Mouse (Mus musculus): ENCODE measurements around the gene P4htm. TPM values are rescaled to one million over a fixed set of nuclear protein-coding genes. Genes with fewer than 3 reads are reported as not detected.

P4htm gene
- polyA plus RNA-seq, 1 experiment, result 4.4 TPM

DNA sequence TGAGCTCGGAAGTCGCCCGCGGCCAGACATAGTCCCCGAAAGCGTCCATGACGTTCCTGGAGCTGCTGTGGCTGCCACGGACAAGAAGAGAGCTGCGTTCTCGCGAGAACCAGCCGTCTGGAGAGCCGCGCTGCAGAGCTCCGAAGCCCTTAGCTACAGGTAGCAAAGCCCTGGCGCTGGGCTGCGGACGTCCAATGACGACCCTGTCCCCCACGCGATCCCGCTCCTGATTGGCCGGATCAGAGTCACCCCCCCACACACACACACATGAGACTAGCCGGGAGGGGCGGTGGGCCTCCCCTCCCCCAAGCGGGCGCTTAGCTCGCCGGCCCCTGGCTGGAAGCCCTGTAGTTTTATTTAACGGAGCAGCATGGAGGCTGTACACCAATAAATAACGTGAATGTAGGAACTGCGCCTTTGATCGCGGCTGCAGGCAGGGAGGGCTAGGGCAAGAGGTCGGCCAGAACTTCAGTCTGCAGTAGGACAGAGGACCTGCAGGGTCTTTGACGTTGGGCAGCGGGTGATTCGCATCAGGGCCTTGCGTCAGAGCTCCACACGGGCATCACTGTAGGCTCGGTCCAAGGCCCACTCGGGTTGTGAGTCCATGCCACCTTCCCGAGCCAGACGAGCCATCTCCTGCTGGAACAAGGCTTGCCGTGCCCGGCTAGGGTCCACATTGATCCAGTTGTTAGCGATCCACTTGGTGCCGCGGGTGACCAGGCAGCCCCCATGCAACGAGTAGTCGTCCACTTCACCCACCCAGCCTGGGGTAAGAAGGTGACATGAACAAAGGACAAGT, 18.7 kb downstream of the P4htm start, which contains the start of gene Wdr6:
Gene Wdr6, minus strand, starts transcription at position 195 of the 799 bp plus-strand sequence.
- DNase-seq (ENCODE audit: low read depth, low spot score), result no peak
- 3% methylated on average over 51 of the region's 51 CpGs for WGBS

- no peak for DNase-seq (ENCODE audit: low read depth, low spot score)
- under 1% methylated on average over 24 of the region's 24 CpGs for WGBS
These were observed 19.4 kb downstream of the P4htm start for GRCm38 (mm10) chr9:108577934-108578544.

GRCm38 (mm10) chr9:108577025-108577424, 20.4 kb downstream of the P4htm start:
- WGBS, result 49% methylated on average over 6 of the region's 6 CpGs
- DNase-seq (ENCODE audit: low read depth, low spot score), result no peak

DNA sequence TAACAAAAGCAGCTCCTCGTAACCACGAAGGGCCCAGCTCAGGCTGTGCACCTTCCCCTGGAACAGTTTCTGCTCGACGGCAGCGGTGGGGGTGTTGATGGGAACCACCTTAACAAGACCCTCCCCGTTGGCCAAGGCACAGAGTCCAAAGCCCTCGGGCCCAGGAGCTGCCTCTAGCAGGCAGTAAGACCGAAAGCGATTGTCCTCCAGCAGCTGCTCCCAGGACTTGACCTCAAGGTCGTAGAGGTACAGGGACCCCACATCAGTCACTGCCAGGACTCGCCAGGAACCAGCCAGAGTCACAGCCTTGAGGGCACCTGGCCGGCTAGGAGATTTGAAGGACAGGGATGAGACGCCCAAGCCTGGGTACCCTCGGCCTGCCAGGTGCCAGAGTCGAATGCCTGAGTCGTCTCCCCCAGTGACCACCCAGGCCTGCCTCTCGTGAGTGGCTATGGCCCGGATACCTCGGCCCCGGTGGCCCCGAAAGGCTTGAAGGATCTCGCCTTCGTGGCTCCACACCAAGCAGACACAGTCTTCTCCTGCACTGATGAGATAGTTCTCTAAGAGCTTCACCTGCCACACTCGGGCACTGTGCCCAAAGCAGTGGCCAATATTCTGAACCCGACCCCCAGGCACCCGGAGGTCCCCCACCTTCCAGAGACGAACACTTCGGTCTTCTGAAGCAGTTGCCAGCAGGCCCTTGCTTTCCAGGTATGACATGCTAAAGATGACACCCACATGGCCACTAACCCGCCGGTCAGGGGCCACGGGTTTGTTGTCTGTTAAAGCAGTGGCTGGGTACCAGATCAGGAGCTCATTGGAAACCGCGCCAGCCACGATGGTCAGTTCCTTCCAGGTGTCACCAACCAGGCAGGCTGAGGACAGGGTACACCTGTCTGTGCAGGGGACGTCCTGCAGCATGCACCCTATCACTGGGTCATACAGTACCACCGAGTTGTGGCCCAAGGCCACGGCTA, 21.9 kb downstream of the P4htm start:
- no peak for DNase-seq (ENCODE audit: low read depth, low spot score)
- 89% methylated on average over 37 of the region's 37 CpGs for WGBS

- 86% methylated on average over 12 of the region's 12 CpGs for WGBS
- no peak for DNase-seq (ENCODE audit: low read depth, low spot score)
These were observed 22.5 kb downstream of the P4htm start for GRCm38 (mm10) chr9:108574921-108575320.

- no peak for DNase-seq (ENCODE audit: low read depth, low spot score)
- 71% methylated on average over 26 of the region's 26 CpGs for WGBS
These were observed 23.4 kb downstream of the P4htm start for GRCm38 (mm10) chr9:108573774-108574690.

DNA sequence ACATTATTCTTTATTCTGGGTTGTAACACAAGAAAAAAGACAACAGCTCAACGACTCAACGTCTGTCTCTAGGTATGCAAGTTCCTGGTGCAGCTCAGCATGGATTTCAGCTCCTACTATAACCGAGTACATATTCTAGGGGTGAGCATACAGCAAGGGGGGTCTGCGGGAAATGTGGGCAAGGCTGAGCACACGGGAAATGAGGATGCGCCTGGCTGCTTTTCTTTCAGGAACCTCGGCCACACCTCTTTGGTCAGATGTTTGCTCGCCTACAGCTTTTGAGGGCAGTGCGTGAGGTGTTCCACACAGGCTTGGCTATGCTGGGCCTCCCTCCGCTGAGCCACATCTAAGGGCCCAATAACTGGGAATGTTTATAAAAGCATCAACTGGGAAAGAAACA, 25.1 kb downstream of the P4htm start:
- no peak for DNase-seq (ENCODE audit: low read depth, low spot score)
- 71% methylated on average over 10 of the region's 10 CpGs for WGBS

DNA sequence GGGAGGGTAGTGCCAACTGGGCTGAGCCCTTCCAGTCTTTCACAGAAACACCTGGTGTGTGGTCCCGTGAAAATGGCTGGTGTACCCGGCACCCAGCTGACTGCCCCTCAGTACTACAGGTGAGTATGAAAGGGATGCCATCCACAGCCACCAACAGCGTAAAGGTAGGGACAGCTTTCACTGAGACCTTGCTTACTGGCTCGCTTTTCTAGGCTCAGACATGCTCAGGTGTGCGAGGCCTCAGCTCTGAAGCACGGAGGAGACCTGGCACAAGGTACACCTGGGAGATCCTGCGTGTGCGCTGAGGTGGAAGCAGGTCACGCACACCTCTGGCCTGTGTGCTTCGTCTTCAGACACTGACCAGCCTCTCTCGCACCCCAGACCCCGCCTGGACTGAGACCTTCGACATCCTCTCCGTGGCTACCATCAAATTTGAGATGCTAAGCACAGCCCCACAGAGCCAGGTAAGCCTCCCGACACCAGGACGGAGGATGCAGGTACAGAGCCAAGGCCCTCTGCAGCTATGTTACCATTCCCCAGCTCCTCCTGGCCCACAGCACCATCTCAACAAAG, 26.0 kb downstream of the P4htm start:
- DNase-seq (ENCODE audit: low read depth, low spot score), result no peak
- 94% methylated on average over 16 of the region's 16 CpGs for WGBS

DNA sequence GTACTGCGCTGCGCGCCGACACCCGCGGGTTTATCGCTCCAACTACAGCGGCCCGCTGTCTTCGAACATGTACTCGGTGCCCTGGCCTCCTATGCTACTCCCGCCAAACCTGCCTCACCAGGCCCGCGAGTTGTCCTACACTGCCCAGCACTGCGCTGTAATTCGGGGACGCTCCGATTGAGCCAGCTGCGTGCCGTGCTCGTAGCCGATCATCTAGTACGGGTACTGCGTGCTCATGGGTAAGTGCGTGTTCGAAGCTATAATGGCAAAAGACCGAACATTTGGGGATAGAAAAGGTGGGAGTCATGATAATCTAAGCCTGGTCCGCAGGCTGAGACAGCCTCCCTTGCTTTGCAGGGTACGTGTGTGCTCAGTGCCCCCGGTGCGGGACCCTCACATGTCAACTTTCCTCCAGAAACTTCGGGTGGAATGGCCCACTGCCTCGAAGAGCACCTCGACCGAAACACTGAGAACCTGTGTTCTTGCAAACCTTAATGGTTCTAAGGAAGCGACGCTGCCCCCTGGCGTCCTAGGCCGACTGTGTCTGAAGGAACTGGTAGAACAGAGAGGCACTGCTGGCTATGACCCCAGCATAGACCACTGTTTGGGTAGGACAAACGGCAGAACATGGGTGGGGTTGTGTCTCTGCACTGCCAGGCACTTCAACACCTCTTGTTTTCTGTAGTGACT, 27.1 kb downstream of the P4htm start:
- no peak for DNase-seq (ENCODE audit: low read depth, low spot score)
- 1% methylated on average over 40 of the region's 40 CpGs for whole genome bisulfite sequencing

DNA sequence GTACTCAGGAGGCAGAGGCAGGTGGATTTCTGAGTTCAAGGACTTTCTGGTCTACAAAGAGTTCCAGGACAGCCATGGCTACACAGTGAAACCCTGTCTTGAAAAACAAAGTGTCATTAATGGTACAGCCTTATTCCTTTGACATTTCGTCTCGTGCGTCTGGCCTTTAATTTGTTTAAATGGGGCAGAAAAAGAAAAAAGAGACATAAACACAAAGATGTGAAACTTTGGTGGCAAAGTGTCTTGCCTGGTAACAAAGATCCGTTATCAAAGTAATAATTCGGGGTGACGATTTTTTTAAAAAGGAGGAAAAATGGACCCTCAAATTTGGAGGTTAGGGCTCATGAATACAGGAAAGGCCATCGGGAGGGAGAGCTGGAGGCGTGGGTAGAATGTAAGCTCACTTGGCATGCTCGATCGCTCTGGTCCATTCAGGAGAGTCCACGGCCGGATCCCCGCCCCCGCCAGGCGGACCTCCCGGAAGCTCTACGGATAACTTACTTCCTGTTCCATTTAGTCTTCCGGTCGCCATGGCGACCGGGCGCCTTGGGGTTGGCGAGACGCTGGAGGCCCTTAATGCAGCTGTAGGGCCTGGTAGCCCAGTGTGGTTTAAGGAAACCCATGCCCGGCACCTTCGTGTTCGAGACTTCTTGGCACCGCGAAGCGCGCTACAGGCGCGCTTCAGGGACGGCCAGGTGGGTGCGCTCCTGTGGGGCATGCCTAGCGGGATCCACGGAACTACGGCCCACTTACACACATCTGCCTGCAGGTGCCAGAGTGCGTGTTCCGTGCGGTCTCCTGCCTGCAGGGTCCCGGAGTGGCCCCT, 27.9 kb downstream of the P4htm start, which contains the start of gene Dalrd3:
Gene Dalrd3, plus strand, starts transcription at position 506 of the 826 bp plus-strand sequence.
- WGBS, result 3% methylated on average over 42 of the region's 42 CpGs
- DNase-seq (ENCODE audit: low read depth, low spot score), result peak; percentile 90

DNA sequence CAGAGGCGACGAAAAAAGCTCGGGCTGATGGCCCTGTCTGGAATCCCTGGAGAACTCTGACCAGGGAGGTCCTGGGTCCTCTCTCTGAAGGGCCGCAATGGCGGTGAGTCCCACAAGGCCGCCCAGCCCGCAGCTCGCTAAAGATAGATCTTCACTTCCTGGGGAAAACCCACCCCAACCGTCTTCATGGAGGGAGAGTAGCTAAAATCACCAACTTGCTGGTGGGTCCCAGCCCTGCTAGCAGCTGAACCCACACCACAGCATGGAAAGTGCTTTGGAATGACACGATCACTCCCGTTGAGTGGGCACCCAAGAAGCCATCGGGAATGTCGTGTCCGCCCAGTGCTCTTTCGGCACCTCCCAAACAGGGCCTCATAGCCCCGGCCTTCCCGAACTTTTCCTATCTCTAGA, 29.0 kb downstream of the P4htm start:
- 36% methylated on average over 17 of the region's 17 CpGs for WGBS
- no peak for DNase-seq (ENCODE audit: low read depth, low spot score)

DNA sequence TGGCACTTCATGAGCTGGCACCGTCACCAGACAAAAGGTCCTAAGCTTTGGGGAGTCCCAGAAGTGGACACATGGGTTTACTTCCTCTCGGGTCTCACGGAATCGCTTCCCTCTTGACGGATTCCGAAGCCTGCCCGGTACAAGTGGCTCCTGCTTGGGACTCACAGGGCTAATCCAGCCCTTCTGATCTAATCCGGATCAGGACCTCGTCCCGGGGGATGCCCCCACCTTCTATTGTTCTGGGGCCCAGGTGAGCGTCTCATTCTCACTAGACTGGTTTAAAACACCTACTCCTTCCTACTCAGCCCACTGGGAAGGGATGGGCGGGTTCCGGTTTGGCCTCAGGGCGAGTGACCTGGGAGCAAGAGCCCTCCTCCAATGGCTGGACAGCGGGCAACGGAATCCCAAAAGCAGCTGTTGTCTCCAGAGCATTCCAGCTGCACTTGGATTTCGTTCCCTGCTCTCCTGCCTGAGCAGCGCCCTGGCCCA, 29.5 kb downstream of the P4htm start:
- 3% methylated on average over 18 of the region's 18 CpGs for WGBS
- no peak for DNase-seq (ENCODE audit: low read depth, low spot score)

DNA sequence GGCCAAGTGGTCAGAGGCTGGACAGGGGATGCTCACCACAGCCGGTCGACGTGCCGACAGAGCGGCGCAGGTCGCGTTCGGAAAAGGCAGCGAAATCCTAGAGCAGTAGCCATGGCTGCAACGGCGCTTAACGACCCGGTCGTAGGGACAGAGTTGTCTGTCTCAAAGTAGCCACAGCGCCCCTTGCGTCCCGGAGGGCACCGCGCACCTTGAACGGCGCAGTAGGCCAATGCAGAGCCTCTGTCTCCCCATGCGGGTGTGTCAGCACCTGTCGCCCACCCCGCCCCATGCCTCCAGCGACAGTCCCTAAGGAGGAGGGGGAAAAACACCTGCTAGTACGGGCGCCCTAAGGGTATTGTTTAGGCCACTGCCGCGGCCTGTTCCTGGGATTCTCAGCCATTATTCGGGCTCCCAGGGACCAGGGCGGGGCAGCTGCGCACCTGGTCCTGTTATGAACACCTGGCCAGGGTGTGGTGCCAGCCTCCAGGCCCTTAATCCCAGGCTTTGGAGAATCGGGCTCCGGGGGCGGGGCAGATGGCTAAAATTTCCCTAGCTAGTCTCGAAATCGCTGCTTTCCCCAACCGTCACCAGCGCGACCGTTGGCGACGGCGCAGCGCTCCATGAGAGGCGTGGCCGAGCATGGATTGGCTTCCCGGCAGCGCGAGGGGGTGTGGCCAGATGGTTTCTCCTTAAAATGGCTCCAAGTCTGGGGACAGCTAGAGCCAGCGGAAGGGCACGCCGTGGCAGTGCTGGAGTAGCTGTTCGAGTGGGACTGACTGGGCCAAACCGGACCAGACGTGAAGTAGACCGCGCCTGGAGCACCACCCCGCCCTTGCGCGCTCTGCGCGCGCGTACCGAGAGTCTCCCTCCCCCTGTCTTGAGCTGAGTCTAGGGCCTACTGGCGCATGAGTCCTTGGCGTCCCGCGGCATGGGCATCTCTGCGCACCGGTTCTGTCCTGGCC, 30.4 kb downstream of the P4htm start, which contains the start of gene Ndufaf3:
Gene Ndufaf3, minus strand, starts transcription at position 620 of the 962 bp plus-strand sequence.
- WGBS, result under 1% methylated on average over 73 of the region's 73 CpGs
- DNase-seq (ENCODE audit: low read depth, low spot score), result peak; percentile 86

DNA sequence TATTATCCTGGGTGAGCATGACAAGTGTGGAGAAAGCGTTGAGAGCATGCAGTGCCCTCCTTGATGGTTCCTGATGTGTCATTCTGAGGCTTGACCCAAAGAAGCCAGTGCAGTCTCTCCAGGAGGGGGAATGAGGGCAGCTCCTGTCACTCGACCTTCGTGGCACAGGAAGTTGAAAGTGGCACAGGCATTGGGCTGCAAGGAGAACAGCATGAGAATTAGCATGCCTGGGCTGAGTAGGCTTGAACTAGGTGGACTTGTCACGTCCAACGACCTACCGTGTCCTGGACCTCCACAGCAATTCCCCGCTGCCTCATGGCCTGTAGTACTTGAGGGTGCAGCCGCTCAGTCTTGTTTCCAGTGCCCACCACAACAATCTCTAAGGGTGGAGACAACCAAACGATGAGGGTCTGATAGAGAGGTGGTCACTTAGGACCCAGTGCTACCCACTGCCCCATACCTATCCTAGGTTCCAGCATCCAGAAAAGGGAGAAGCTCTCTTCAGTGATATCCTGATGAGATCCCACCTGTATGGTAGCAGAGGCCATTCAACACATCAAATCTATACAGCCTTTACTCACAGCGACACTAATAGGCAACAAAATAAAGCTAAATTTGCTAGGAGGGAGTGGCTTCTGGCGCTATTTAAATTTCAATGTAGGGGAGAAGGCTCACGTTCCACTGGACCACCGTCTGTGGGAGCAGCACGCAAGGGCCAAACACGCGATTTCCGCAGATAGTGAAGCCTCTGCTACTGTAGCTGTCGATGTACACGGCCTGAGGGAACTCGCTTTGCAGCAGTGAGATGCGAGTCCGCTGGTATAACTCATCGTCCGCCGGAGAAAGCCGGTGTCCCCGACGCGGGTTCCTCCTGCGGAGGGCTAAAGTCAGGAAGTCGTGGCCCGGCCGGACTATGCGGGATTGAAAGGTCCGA, 31.3 kb downstream of the P4htm start:
- 10% methylated on average over 35 of the region's 35 CpGs for WGBS
- no peak for DNase-seq (ENCODE audit: low read depth, low spot score)

DNA sequence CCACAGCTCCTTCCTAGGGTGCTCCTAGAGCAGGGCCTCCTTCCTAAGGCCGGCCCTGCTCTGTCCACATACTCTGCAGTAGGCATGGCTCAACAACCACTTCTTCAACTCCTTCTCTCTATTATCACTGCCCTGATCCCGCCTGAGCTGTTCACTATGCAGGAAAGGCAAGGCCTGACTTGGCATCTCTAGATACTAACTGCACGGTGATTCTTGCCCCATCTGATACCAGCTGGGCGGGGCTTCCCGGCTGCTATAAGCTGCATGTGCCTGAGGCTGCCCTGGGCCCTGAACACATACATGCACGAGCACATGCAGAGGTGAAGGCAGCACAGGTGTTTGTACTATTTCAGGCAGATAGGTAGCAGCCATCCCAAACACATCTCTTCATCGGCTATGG, 33.3 kb downstream of the P4htm start:
- DNase-seq (ENCODE audit: low read depth, low spot score), result no peak
- 60% methylated on average over 7 of the region's 7 CpGs for WGBS
